Mouse (Mus musculus) C2C12 (cell line): Measurements from ENCODE around the gene Tm2d3. TPM values are rescaled to one million over a fixed set of nuclear protein-coding genes. Genes with fewer than 3 reads are reported as not detected.

Experiments used
- H3K27me3 ChIP-seq: one replicate; pipeline ENCODE4 v1.6.1; 2011; ENCODE audit not compliant: control insufficient read depth, insufficient read depth, insufficient read length
- H3K36me3 ChIP-seq: one replicate; pipeline ENCODE4 v1.6.1; 2011; ENCODE audit not compliant: control insufficient read depth, insufficient read depth
- H3K4me3 ChIP-seq: one replicate; pipeline ENCODE4 v1.5.1; 2011; ENCODE audit warnings: mild to moderate bottlenecking, control low read depth; ENCODE audit not compliant: poor library complexity, insufficient read depth, severe bottlenecking
- H3K79me2 ChIP-seq: one replicate; pipeline ENCODE4 v1.6.1; 2011; ENCODE audit not compliant: control insufficient read depth, insufficient read depth
- H3K79me3 ChIP-seq: one replicate; pipeline ENCODE4 v1.6.1; 2011; ENCODE audit warnings: low read depth, control low read depth
- H3ac ChIP-seq: one replicate; pipeline ENCODE3; 2011; ENCODE audit warnings: low read depth; ENCODE audit not compliant: control insufficient read depth, insufficient read length
- CEBPB ChIP-seq: IDR thresholded peaks from one replicate; pipeline ENCODE4 v1.6.1; 2011; ENCODE audit warnings: low read depth, mild to moderate bottlenecking, control low read depth, moderate library complexity
- CTCF ChIP-seq: IDR thresholded peaks from one replicate; pipeline ENCODE4 v1.5.1; 2011; ENCODE audit not compliant: control insufficient read depth, insufficient read depth, insufficient read length
- FOSL1 ChIP-seq: IDR thresholded peaks from one replicate; pipeline ENCODE4 v1.8.0; 2011; ENCODE audit warnings: mild to moderate bottlenecking, low read length; ENCODE audit not compliant: poor library complexity, insufficient read depth, severe bottlenecking
- MAX ChIP-seq: IDR thresholded peaks from one replicate; pipeline ENCODE4 v1.6.1; 2011; ENCODE audit warnings: mild to moderate bottlenecking, control low read depth
- MYOD1 ChIP-seq: IDR thresholded peaks from one replicate; pipeline ENCODE4 v1.6.1; 2011; ENCODE audit warnings: low read depth; ENCODE audit not compliant: control insufficient read depth, insufficient read length
- MYOG ChIP-seq: IDR thresholded peaks from one replicate; pipeline ENCODE4 v1.6.1; 2011; ENCODE audit not compliant: control insufficient read depth, insufficient read length; ENCODE audit errors: extremely low read depth
- USF1 ChIP-seq: IDR thresholded peaks from one replicate; pipeline ENCODE4 v1.6.1; 2011; ENCODE audit warnings: low read depth, mild to moderate bottlenecking, control low read depth, moderate library complexity
- polyA plus RNA-seq: library from polyadenylated mRNA; unstranded; fragments of >200 nt; fragmentation: generic; extraction: Trizol; gene quantifications from one replicate; pipeline ENCODE4 v1.2.1, GENCODE M21; 2012; ENCODE audit warnings: missing spikeins

Tm2d3 gene
- polyA plus RNA-seq, 1 experiment: 32.8 TPM

DNA sequence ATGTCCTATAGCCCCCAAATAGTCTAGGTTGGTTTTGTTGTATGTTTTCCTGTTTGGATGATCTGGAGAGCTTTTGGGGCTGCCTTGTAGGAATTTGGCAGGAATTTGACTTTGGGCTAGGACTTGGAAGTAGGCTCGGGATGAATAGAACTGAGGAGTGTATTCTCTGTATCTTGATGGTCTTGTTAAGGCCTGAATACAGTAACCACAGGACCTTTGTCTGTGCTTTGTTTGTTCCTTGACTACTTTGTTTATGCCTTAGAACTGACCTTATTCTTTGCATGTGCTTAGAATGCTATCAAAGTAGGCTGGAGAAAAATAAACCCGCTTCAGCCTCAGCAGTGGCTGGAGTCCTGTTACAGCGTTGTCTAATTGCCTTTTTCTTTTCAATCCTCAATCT lies 19.3 kb downstream of the Tm2d3 start:
- no peaks in the 10 kb centered on the region for H3K79me3 ChIP-seq
- no peak overlapping the region for H3ac ChIP-seq
- H3K79me2 ChIP-seq: no peaks in the 10 kb centered on the region
- H3K36me3 ChIP-seq: no peaks in the 10 kb centered on the region
- peaks cover 7% of the 10 kb centered on the region for H3K27me3 ChIP-seq
- TF ChIP-seq MYOD1 (no peak), USF1 (no peak), CTCF (no peak)
- no peak overlapping the region for H3K4me3 ChIP-seq

DNA sequence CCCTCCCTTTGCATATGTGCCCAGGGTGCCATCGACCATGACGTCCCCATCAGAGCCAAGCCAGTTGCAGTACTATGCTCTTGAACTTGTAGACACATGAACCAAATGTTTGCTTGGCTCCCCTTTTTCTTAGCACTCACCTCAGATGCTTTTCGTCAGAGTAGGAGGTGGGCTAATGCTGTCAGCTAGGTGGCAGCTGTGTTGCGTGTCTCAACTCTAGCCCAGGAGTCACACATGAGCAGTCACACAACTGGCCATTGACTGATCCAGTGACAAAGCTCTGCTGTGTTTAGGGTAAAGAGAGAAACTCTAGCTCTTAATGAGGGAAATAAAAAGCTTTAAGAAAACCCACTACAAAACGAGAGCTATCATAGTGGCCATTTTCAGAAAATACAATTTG lies 22.8 kb downstream of the Tm2d3 start:
- H3K27me3 ChIP-seq: peaks cover 12% of the 10 kb centered on the region
- no peak overlapping the region for H3K4me3 ChIP-seq
- H3ac ChIP-seq: no peak overlapping the region
- H3K79me2 ChIP-seq: no peaks in the 10 kb centered on the region
- H3K79me3 ChIP-seq: no peaks in the 10 kb centered on the region
- no peak for TF ChIP-seq FOSL1
- TF ChIP-seq MAX: no peak
- no peak for TF ChIP-seq USF1
- no peak for TF ChIP-seq MYOG
- TF ChIP-seq CTCF: no peak
- H3K36me3 ChIP-seq: no peaks in the 10 kb centered on the region

DNA sequence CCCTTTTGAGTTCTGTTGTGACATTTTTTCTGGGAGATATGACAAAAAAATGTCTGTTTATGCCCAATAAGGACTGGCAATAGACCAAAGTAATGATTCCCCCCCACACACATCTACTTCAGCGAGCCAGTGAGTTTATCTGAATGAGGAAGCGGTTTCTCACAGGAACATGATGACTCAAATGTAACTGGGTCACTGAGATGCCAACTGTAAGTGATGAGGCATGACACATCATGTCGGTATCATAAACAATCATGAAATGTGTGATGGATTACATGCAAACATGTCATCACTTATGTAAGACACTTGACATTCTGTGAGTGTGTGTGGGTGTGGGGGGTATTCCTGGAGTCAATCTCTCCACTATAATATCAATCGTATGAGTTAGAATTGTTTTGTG lies 23.3 kb downstream of the Tm2d3 start:
- Histone ChIP-seq H3K79me3 (no peaks in the 10 kb centered on the region), H3K4me3 (no peak overlapping the region), H3K36me3 (no peaks in the 10 kb centered on the region), H3K27me3 (peaks cover 12% of the 10 kb centered on the region), H3K79me2 (no peaks in the 10 kb centered on the region), H3ac (no peak overlapping the region)
- TF ChIP-seq CEBPB (no peak), USF1 (no peak), MYOG (no peak), FOSL1 (peak; percentile 55), CTCF (no peak), MYOD1 (peak; percentile 72), MAX (no peak)

DNA sequence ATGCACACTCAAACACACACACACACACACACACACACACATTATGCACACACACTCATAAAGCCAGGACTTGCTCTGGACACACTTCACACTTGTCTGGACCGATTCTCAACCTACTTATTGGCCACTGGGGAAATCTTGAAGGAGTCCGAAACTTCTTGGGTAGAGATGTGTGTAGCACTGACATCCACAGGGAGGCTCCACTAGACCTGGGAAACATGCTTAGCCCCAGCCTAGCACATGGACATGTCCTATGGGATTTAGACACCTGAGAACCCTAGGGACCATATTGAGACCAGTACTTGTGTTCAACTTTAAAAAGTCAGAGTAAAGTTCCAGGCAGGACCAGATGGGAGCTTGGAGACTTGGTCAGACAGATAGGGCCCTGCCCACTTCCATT lies 43.1 kb downstream of the Tm2d3 start:
- Histone ChIP-seq H3K79me3 (no peaks in the 10 kb centered on the region), H3K27me3 (peaks cover 25% of the 10 kb centered on the region), H3K36me3 (no peaks in the 10 kb centered on the region), H3K4me3 (no peak overlapping the region), H3ac (no peak overlapping the region), H3K79me2 (no peaks in the 10 kb centered on the region)
- TF ChIP-seq CTCF: no peak
- no peak for TF ChIP-seq CEBPB
- no peak for TF ChIP-seq USF1
- no peak for TF ChIP-seq MYOG
- no peak for TF ChIP-seq MYOD1
- TF ChIP-seq MAX: no peak

DNA sequence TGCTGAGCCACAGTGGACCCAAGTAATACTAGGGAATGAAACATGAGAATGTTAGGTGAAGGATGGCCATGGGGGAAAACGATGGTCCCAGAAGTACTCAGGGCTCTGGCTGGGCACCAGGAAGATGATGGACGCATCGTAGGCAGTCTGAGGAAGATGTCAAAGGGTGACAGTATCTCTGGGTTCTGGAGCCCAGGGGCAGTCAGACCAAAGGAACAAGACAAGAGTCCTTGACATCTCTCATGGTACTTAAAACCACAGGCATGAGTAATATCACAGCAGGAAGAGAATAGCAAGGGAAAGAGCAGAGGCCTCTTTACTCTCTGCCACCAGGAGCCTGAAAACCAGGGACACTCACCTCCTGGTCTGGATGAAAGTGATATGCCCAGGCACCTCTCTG lies 44.3 kb downstream of the Tm2d3 start:
- TF ChIP-seq USF1 (no peak), CEBPB (no peak), MYOD1 (no peak), MAX (no peak), CTCF (no peak), MYOG (no peak), FOSL1 (no peak)
- Histone ChIP-seq H3K36me3 (no peaks in the 10 kb centered on the region), H3K79me3 (no peaks in the 10 kb centered on the region), H3K79me2 (no peaks in the 10 kb centered on the region), H3K4me3 (no peak overlapping the region), H3K27me3 (peaks cover 18% of the 10 kb centered on the region), H3ac (no peak overlapping the region)

DNA sequence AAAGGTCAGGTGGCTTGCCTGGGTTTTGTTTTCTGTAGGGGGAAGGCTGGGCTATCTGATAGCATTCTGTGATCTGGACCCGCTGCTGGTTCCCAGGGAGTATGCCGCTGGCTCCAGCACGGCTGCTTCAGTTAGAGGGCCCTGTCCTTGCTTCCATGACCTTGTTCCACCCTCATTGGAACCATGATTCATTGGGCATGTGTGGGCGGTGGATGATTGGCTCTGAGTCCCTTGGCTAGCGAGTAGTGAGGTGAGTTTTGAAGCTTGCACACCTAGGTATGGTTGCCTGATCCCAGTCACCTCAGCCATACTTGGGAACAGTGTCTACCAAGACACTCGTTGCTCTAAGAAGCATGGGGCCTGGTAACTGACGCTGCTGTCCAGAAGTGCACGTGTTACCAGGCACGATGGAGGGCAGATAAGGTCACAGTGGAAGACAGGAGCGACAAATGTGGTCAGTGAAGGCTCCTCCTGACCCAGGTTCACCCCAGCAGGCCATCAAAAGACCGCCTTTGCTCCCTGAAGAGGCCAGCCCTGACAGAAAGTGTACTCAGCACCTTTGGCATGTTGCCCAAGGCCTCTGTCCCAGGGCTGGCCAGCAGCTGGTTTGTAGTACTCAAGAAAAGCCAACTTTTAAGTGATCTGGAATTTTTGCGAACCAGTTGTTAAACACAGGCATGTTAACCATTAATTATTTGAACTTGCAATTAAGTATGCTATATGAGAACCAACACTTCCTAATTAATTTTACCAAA lies 46.5 kb downstream of the Tm2d3 start:
- no peaks in the 10 kb centered on the region for H3K36me3 ChIP-seq
- H3K4me3 ChIP-seq: no peak overlapping the region
- no peaks in the 10 kb centered on the region for H3K79me3 ChIP-seq
- peaks cover 14% of the 10 kb centered on the region for H3K27me3 ChIP-seq
- H3ac ChIP-seq: no peak overlapping the region
- TF ChIP-seq MYOG: no peak
- TF ChIP-seq CEBPB: no peak
- TF ChIP-seq CTCF: no peak
- no peak for TF ChIP-seq USF1
- TF ChIP-seq MYOD1: no peak
- TF ChIP-seq FOSL1: no peak
- TF ChIP-seq MAX: no peak
- no peaks in the 10 kb centered on the region for H3K79me2 ChIP-seq
